Mouse (Mus musculus): ENCODE measurements around the gene Cask. TPM values are rescaled to one million over a fixed set of nuclear protein-coding genes. Genes with fewer than 3 reads are reported as not detected.

Cask gene
- total and polyA plus RNA-seq, 3 experiments, result 1.8 to 16.2 (median 15.7) TPM

DNA sequence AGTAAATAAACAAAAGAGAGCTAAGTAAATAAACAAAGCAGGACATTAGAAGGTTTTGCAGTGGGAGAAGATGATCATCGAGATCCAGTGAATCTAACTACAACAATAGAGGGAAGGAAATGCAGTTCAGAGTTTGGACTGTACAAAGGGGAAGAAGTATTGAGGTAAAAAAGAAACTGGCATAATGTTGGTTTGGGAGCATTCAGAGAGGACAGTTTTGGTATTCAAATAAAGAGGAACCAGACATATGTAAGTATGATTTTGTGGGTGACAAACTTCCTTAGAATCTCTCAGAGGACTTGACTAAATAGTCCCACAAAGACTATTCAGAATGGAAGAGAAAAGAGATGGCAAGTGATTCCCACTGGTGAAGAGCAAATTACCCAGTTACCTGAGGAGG is 251.2 kb downstream of the Cask start:
- Histone ChIP-seq H3K9ac (ENCODE audit: low read depth, low read length) (no peak overlapping the region), H3K36me3 (ENCODE audit: control insufficient read depth, insufficient read depth, low read length) (peaks cover 2% of the 10 kb centered on the region; the same call in 1 of the 2 replicates), H3K4me1 (ENCODE audit: control insufficient read depth, insufficient read depth, low read length) (peaks cover 2% of the 10 kb centered on the region; the same call in 1 of the 2 replicates), H3K27me3 (ENCODE audit: control insufficient read depth, insufficient read depth, low read length) (no peaks in the 10 kb centered on the region), H3K4me3 (no peak overlapping the region), H3K79me2 (replicated peaks; ENCODE audit: control insufficient read depth, insufficient read depth, low read length) (no peaks in the 10 kb centered on the region), H3K27ac (no peak overlapping the region; the same call in 1 of the 2 replicates)
- 36% methylated on average over 1 of the region's 1 CpGs for WGBS
- TF ChIP-seq POLR2A (IDR thresholded peaks at IDR 0.05; ENCODE audit: insufficient read depth, low read depth, low read length) (no peak), EP300 (IDR thresholded peaks at IDR 0.05; ENCODE audit: insufficient read depth, low read depth, low read length) (no peak), CTCF (IDR thresholded peaks at IDR 0.05) (no peak)
- intact Hi-C loops (cut with DNase I), result no loop called here
- DNase-seq, result no peak

DNA sequence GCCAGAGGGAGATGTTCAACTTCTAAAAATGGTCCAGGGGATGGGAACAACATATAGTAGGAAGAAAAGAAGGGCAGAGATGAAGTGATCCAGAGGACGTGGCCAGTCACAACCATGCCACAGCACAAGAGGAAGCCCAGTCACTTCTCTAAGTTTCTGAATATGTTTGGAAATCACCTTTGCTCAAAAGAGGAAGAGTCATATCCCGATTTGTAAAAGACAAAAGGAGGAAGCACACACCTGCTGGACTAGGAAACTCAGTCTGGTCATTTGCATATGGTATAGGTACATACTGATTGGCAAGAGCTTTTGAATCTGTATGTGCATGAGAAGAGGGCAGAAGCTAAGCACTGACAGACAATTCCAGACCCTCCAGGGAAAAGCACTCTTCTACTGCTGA is 251.8 kb downstream of the Cask start:
- H3K9ac ChIP-seq (ENCODE audit: low read depth, low read length), result no peak overlapping the region
- H3K27me3 ChIP-seq (ENCODE audit: control insufficient read depth, insufficient read depth, low read length), result no peaks in the 10 kb centered on the region
- H3K4me1 ChIP-seq (ENCODE audit: control insufficient read depth, insufficient read depth, low read length), result peaks cover 2% of the 10 kb centered on the region; the same call in 1 of the 2 replicates
- no peak overlapping the region; the same call in 1 of the 2 replicates for H3K27ac ChIP-seq
- DNase-seq, result no peak
- no peak for TF ChIP-seq EP300 (IDR thresholded peaks at IDR 0.05; ENCODE audit: insufficient read depth, low read depth, low read length)
- no peak for TF ChIP-seq CTCF (IDR thresholded peaks at IDR 0.05)
- no peak for TF ChIP-seq POLR2A (IDR thresholded peaks at IDR 0.05; ENCODE audit: insufficient read depth, low read depth, low read length)
- peaks cover 2% of the 10 kb centered on the region; the same call in 1 of the 2 replicates for H3K36me3 ChIP-seq (ENCODE audit: control insufficient read depth, insufficient read depth, low read length)
- H3K79me2 ChIP-seq (replicated peaks; ENCODE audit: control insufficient read depth, insufficient read depth, low read length), result no peaks in the 10 kb centered on the region
- 31% methylated on average over 2 of the region's 2 CpGs for WGBS
- H3K4me3 ChIP-seq, result no peak overlapping the region
- intact Hi-C loops (cut with DNase I), result no loop called here

DNA sequence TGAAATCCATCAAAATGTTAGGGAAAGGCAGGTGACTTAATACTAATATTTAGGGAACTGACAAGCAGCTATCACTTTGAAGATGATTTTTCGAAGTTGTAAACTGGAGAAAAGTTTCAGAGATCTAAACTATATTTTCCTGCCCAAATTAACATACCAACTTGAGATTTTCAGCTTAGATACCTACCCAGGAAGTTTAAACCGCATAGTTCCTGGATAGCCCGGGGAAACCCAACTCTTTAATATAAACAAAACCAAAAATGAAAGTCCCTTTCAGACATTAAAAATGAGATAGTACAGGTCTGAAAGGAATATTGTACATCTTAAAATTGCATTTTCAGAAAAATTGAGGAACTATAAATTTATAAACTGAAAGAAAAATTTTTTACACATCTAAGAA is 273.5 kb downstream of the Cask start:
- intact Hi-C loops (cut with DNase I), result loop anchor here (5.0 to 10.0 kb wide), 3 partner anchors 35 to 113 kb away; partner anchors contain the start of gene Nyx
- Histone ChIP-seq H3K27ac (no peak overlapping the region), H3K4me3 (no peak overlapping the region), H3K9ac (ENCODE audit: low read depth, low read length) (no peak overlapping the region), H3K27me3 (ENCODE audit: control insufficient read depth, insufficient read depth, low read length) (no peaks in the 10 kb centered on the region), H3K4me1 (ENCODE audit: control insufficient read depth, insufficient read depth, low read length) (peaks cover 3% of the 10 kb centered on the region), H3K36me3 (ENCODE audit: control insufficient read depth, insufficient read depth, low read length) (no peaks in the 10 kb centered on the region), H3K79me2 (replicated peaks; ENCODE audit: control insufficient read depth, insufficient read depth, low read length) (no peaks in the 10 kb centered on the region)
- no peak for DNase-seq
- TF ChIP-seq POLR2A (IDR thresholded peaks at IDR 0.05; ENCODE audit: insufficient read depth, low read depth, low read length), result no peak
- TF ChIP-seq CTCF (IDR thresholded peaks at IDR 0.05), result no peak
- TF ChIP-seq EP300 (IDR thresholded peaks at IDR 0.05; ENCODE audit: insufficient read depth, low read depth, low read length), result no peak
- 73% methylated on average over 3 of the region's 3 CpGs for WGBS

DNA sequence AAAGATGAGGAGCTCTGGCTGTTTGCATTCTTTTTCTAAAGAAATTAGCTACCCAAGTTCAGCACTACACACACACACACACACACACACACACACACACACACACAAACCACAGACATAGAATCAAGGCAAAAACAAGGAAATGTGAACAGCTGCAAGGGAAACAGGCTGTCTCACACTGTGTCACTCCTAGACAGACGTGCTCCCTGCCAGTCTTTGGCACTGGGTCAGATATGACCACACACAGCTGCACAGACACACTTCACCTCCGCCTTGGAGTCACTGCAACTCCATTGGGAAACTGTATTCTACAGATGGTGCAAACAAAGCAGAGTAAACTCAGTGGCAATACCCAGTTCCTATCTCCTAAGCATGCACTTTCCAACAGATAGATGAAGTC is 274.6 kb downstream of the Cask start:
- WGBS, result 31% methylated on average over 2 of the region's 2 CpGs
- intact Hi-C loops (cut with DNase I), result loop anchor here (5.0 to 10.0 kb wide), 3 partner anchors 36 to 112 kb away; partner anchors contain the start of gene Nyx
- no peak for TF ChIP-seq CTCF (IDR thresholded peaks at IDR 0.05)
- 0 out of 2 replicates have a peak, but pooled peaks have one; percentile 22 for TF ChIP-seq EP300 (IDR thresholded peaks at IDR 0.05; ENCODE audit: insufficient read depth, low read depth, low read length)
- no peak for TF ChIP-seq POLR2A (IDR thresholded peaks at IDR 0.05; ENCODE audit: insufficient read depth, low read depth, low read length)
- H3K27me3 ChIP-seq (ENCODE audit: control insufficient read depth, insufficient read depth, low read length), result no peaks in the 10 kb centered on the region
- H3K4me3 ChIP-seq, result no peak overlapping the region
- H3K4me1 ChIP-seq (ENCODE audit: control insufficient read depth, insufficient read depth, low read length), result peaks cover 3% of the 10 kb centered on the region
- no peaks in the 10 kb centered on the region for H3K36me3 ChIP-seq (ENCODE audit: control insufficient read depth, insufficient read depth, low read length)
- DNase-seq, result peak; percentile 41 to 59
- no peaks in the 10 kb centered on the region for H3K79me2 ChIP-seq (replicated peaks; ENCODE audit: control insufficient read depth, insufficient read depth, low read length)
- no peak overlapping the region for H3K27ac ChIP-seq
- H3K9ac ChIP-seq (ENCODE audit: low read depth, low read length), result no peak overlapping the region

DNA sequence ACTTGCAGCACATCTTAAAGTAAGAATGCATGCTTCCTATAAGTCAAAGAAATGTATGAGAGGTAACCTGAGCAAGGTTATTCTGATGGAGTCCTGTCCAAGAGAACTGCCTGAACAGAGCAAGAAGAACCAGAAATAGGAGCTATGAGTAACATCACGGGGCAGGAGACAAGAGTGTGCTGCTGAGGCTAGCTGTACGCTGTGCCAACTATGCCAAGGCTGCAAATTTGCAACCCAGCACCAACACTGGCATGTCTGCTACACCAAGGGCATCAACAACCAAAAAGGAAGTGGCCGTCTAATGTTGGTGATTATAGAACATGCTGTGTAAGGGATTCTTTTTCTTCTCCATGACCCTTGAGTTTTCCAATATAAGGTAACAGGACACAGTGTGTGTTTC is 276.3 kb downstream of the Cask start:
- TF ChIP-seq POLR2A (IDR thresholded peaks at IDR 0.05; ENCODE audit: insufficient read depth, low read depth, low read length) (no peak), CTCF (IDR thresholded peaks at IDR 0.05) (no peak), EP300 (IDR thresholded peaks at IDR 0.05; ENCODE audit: insufficient read depth, low read depth, low read length) (no peak)
- Histone ChIP-seq H3K9ac (ENCODE audit: low read depth, low read length) (no peak overlapping the region), H3K4me1 (ENCODE audit: control insufficient read depth, insufficient read depth, low read length) (peaks cover 3% of the 10 kb centered on the region), H3K79me2 (replicated peaks; ENCODE audit: control insufficient read depth, insufficient read depth, low read length) (no peaks in the 10 kb centered on the region), H3K4me3 (no peak overlapping the region), H3K27me3 (ENCODE audit: control insufficient read depth, insufficient read depth, low read length) (no peaks in the 10 kb centered on the region), H3K27ac (peak overlapping the region; percentile 57), H3K36me3 (ENCODE audit: control insufficient read depth, insufficient read depth, low read length) (no peaks in the 10 kb centered on the region)
- DNase-seq, result peak; percentile 15 to 22
- intact Hi-C loops (cut with DNase I), result loop anchor here (5.0 to 10.0 kb wide), 3 partner anchors 37 to 110 kb away; partner anchors contain the start of gene Nyx
- 70% methylated on average over 3 of the region's 3 CpGs for WGBS

DNA sequence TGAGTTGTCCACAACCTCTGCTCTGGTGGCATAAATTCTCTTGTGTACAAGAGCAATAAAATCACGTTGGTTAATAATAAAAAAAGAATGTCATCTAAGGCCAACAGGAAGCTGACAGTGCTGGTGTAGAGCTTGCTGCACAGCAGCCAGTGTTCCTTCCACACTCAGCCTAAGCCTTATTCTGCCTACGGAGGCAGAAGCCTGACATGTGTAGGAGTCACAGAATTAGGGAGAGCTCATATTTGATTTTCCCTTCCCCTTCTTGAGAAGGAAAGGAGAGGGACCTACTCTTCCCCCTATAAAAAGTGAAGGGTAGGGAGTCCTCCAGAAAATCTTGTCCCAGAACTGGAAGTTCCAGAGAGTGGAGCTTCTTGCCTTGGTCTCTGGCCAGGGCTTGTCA is 276.9 kb downstream of the Cask start:
- DNase-seq, result no peak
- Histone ChIP-seq H3K9ac (ENCODE audit: low read depth, low read length) (no peak overlapping the region), H3K27me3 (ENCODE audit: control insufficient read depth, insufficient read depth, low read length) (no peaks in the 10 kb centered on the region), H3K4me1 (ENCODE audit: control insufficient read depth, insufficient read depth, low read length) (peaks cover 3% of the 10 kb centered on the region), H3K4me3 (no peak overlapping the region), H3K36me3 (ENCODE audit: control insufficient read depth, insufficient read depth, low read length) (no peaks in the 10 kb centered on the region), H3K27ac (peak overlapping the region; percentile 57), H3K79me2 (replicated peaks; ENCODE audit: control insufficient read depth, insufficient read depth, low read length) (no peaks in the 10 kb centered on the region)
- intact Hi-C loops (cut with DNase I), result loop anchor here (10.0 kb wide), 2 partner anchors 81 to 109 kb away; partner anchors contain the start of gene Nyx
- 36% methylated on average over 2 of the region's 2 CpGs for WGBS
- TF ChIP-seq CTCF (IDR thresholded peaks at IDR 0.05) (no peak), POLR2A (IDR thresholded peaks at IDR 0.05; ENCODE audit: insufficient read depth, low read depth, low read length) (no peak), EP300 (IDR thresholded peaks at IDR 0.05; ENCODE audit: insufficient read depth, low read depth, low read length) (no peak)

All from heart, adult 2 months (tissue).